Mouse (Mus musculus) spleen, adult 2 months (tissue): ENCODE measurements at regions not wholly inside any gene's neighbourhood (a gene's known extent, or its start where the extent isn't known, plus 50 kb on each side); places are given as distances from the start of the nearest gene placed in this dataset.

ENCODE experiments used
- CTCF ChIP-seq: fragments of 200-500 bp; IDR thresholded peaks from 2 replicates; pipeline ENCODE4 v1.5.1; 2011; ENCODE audit warnings: mild to moderate bottlenecking, inconsistent platforms; ENCODE audit not compliant: insufficient read depth, insufficient read length, insufficient replicate concordance; ENCODE audit errors: extremely low read depth
- POLR2A ChIP-seq: fragments of 200-500 bp; IDR thresholded peaks from 2 replicates; pipeline ENCODE4 v1.6.1; 2011; ENCODE audit warnings: low read depth, low read length, inconsistent platforms

DNA sequence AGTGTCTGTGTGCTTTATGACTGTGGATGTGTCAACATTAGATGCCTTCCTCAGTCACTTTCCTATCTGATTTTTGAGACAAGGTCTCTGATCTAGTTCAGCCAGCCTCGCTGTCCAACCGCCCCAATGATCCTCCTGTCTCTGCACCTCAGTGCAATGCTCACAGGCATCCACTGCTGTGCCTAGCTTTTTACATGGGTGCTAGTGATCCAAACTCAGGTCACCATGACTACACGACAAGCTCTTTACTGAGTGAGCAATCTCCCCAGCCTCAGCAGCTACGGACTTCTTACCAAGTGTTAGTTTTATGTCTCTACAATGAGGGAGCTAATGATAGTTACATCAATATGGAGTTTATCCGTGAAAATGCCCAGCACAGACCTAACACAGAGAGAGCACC is 77.1 kb upstream of the Ctnnb1 start:
- TF ChIP-seq POLR2A (no peak), CTCF (no peak)
